Mouse (Mus musculus): ENCODE results near the gene Agpat1. TPM values are rescaled to one million over a fixed set of nuclear protein-coding genes. Genes with fewer than 3 reads are reported as not detected.

The Agpat1 gene
- polyA plus RNA-seq, 1 experiment from 2014 or later = 83.3 TPM

DNA sequence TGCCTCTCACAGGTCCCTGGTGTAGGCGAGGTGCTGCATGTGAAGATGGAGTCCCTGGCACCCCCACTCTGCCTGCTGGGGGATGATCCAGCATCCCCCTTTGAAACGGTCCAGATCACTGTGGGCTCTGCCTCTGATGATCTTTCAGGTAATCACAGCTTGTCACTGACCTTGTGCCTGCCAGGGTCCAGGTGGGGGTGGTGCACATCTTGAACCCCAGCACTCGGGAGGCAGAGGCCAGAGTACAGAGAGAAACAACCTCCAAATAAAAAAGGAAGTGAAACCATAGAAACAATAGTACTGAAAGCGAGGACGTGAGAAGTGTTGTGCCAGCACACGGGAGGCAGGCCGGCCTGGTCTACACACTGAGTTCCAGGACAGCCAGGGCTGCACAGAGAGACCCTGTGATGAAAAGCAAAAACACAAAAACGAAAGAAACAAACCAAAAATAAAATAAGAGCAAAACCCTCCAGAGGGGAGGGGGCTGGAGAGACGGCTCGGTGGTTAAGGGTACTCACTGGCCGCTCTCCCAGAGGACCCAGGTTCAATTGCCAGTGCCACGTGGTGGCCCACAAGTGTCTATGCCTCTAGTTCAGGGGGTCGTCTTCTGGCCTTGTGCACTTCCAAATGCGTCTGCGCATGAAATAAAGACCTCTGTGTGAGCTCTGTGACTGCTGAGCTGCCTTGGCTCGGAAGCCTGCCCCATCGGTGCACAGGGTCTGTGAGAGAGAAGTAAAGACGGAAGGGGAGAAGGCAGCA, 45.2 kb downstream of the Agpat1 start:
- 88% methylated on average over 18 of the region's 18 CpGs for WGBS
- Histone ChIP-seq H3K9ac (ENCODE audit: low read length) (no peak overlapping the region), H3K36me3 (ENCODE audit: control insufficient read depth, insufficient read depth, low read length) (peaks cover 20% of the 10 kb centered on the region), H3K27ac (ENCODE audit: low read depth, low read length) (no peak overlapping the region), H3K27me3 (ENCODE audit: control insufficient read depth, insufficient read depth, low read length) (no peaks in the 10 kb centered on the region), H3K4me2 (ENCODE audit: low read depth) (no peak overlapping the region), H3K4me3 (ENCODE audit: low read depth, low read length) (no peak overlapping the region), H3K4me1 (ENCODE audit: control insufficient read depth, insufficient read depth, low read length) (peaks cover 17% of the 10 kb centered on the region), H3K9me3 (ENCODE audit: control insufficient read depth, low read length) (no peaks in the 10 kb centered on the region)
- DNase-seq (ENCODE audit: low spot score) (no peak), ATAC-seq (ENCODE audit: insufficient read depth, low FRiP score, low TSS enrichment) (no peak)

DNA sequence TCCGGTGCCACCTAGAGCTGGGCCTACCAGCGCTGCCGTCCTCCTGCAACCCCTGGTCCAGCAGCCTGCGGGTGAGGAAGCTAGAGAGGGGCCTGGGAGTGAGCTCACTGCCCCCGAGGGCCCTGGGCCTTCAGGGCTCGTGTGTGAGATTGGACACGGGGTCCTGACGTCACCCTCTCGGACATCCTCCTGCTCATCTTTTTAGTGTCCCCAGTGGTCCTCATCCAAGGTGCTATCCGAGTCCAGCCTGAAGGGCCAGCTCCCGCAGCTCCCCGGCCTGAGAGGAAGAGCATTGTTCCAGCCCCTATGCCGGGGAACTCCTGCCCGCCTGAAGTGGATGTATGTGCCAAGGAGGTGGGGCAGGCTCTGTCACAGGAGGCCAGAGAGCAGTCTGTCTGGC, 46.7 kb downstream of the Agpat1 start:
- ATAC-seq (ENCODE audit: insufficient read depth, low FRiP score, low TSS enrichment) (no peak), DNase-seq (ENCODE audit: low spot score) (no peak)
- Histone ChIP-seq H3K4me3 (ENCODE audit: low read depth, low read length) (no peak overlapping the region), H3K9me3 (ENCODE audit: control insufficient read depth, low read length) (no peaks in the 10 kb centered on the region), H3K36me3 (ENCODE audit: control insufficient read depth, insufficient read depth, low read length) (peaks cover 20% of the 10 kb centered on the region), H3K9ac (ENCODE audit: low read length) (no peak overlapping the region), H3K27me3 (ENCODE audit: control insufficient read depth, insufficient read depth, low read length) (no peaks in the 10 kb centered on the region), H3K27ac (ENCODE audit: low read depth, low read length) (no peak overlapping the region), H3K4me1 (ENCODE audit: control insufficient read depth, insufficient read depth, low read length) (peaks cover 11% of the 10 kb centered on the region; the same call in 1 of the 2 replicates), H3K4me2 (ENCODE audit: low read depth) (no peak overlapping the region)
- 90% methylated on average over 14 of the region's 14 CpGs for WGBS

DNA sequence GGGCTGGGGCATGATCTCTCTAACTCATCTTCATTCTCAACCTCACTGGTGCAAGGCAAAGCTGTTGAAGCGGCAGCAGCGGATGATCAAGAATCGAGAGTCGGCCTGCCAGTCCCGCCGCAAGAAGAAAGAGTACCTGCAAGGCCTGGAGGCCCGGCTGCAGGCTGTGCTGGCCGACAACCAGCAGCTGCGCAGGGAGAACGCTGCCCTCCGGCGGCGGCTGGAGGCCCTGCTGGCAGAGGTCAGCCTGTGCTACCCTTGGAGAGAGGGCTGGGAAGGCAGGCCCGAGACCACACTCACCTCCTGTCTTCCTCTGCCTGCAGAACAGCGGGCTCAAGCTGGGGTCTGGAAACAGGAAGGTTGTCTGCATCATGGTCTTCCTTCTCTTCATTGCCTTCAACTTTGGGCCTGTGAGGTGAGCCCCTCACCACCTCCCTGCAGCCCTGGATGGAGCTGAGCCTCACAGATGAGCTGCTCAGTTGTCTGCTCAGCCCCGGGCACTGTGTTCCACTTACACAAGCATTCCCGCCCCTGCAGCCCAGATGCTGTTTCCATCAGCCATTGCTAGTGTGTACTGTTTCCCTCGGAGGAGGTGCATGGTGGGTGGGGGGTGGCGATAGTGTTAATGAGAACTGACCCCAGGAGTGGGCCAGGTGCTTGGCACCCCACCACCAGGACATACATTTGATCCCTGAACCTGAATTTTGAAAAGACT, 47.6 kb downstream of the Agpat1 start:
- Histone ChIP-seq H3K27me3 (ENCODE audit: control insufficient read depth, insufficient read depth, low read length) (no peaks in the 10 kb centered on the region), H3K27ac (ENCODE audit: low read depth, low read length) (no peak overlapping the region), H3K4me1 (ENCODE audit: control insufficient read depth, insufficient read depth, low read length) (peaks cover 11% of the 10 kb centered on the region; the same call in 1 of the 2 replicates), H3K4me3 (ENCODE audit: low read depth, low read length) (no peak overlapping the region), H3K9ac (ENCODE audit: low read length) (no peak overlapping the region), H3K9me3 (ENCODE audit: control insufficient read depth, low read length) (no peaks in the 10 kb centered on the region), H3K36me3 (ENCODE audit: control insufficient read depth, insufficient read depth, low read length) (peaks cover 20% of the 10 kb centered on the region), H3K4me2 (ENCODE audit: low read depth) (no peak overlapping the region)
- no peak for ATAC-seq (ENCODE audit: insufficient read depth, low FRiP score, low TSS enrichment)
- peak; percentile 54 for DNase-seq (ENCODE audit: low spot score)
- 49% methylated on average over 19 of the region's 19 CpGs for WGBS

DNA sequence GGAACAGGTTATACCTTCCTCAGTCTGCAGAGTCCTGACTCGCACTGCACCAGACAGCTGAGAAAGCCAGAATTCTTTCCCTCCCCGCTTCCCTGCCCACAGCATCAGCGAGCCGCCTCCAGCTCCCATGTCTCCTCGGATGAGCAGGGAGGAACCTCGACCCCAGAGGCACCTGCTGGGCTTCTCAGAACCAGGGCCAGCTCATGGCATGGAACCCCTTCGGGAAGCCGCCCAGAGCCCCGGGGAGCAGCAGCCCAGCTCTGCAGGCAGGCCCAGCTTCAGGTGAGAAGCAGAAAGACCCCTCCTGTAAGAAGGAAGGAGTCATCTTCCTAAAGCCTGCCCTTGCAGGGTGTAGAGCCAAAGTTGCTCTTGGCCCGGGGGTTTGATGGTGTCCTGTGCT, 48.5 kb downstream of the Agpat1 start:
- H3K36me3 ChIP-seq (ENCODE audit: control insufficient read depth, insufficient read depth, low read length) = peaks cover 20% of the 10 kb centered on the region
- DNase-seq (ENCODE audit: low spot score) = no peak
- H3K4me3 ChIP-seq (ENCODE audit: low read depth, low read length) = no peak overlapping the region
- H3K4me1 ChIP-seq (ENCODE audit: control insufficient read depth, insufficient read depth, low read length) = peaks cover 10% of the 10 kb centered on the region; the same call in 1 of the 2 replicates
- H3K4me2 ChIP-seq (ENCODE audit: low read depth) = no peak overlapping the region
- H3K9me3 ChIP-seq (ENCODE audit: control insufficient read depth, low read length) = no peaks in the 10 kb centered on the region
- no peak overlapping the region for H3K27ac ChIP-seq (ENCODE audit: low read depth, low read length)
- no peak for ATAC-seq (ENCODE audit: insufficient read depth, low FRiP score, low TSS enrichment)
- H3K9ac ChIP-seq (ENCODE audit: low read length) = no peak overlapping the region
- no peaks in the 10 kb centered on the region for H3K27me3 ChIP-seq (ENCODE audit: control insufficient read depth, insufficient read depth, low read length)
- WGBS = 92% methylated on average over 10 of the region's 10 CpGs

DNA sequence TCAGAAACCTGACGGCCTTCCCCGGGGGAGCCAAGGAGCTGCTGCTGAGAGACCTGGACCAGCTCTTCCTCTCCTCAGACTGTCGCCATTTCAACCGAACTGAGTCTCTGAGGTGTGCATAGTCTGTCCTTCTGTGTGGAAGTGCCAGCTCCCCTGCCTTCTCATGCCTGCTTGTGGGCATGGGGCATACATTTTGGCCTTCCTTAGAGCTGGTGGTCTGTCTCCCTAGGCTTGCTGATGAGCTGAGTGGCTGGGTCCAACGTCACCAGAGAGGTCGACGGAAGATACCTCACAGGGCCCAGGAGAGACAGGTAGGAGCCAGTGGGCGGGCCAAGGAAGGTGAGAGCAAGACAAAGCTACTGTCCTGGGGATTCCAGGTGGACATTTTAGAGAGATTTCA, 48.9 kb downstream of the Agpat1 start:
- Histone ChIP-seq H3K9ac (ENCODE audit: low read length) (no peak overlapping the region), H3K4me1 (ENCODE audit: control insufficient read depth, insufficient read depth, low read length) (peaks cover 6% of the 10 kb centered on the region; the same call in 1 of the 2 replicates), H3K4me3 (ENCODE audit: low read depth, low read length) (no peak overlapping the region), H3K4me2 (ENCODE audit: low read depth) (no peak overlapping the region), H3K27me3 (ENCODE audit: control insufficient read depth, insufficient read depth, low read length) (no peaks in the 10 kb centered on the region), H3K36me3 (ENCODE audit: control insufficient read depth, insufficient read depth, low read length) (peaks cover 20% of the 10 kb centered on the region), H3K27ac (ENCODE audit: low read depth, low read length) (no peak overlapping the region), H3K9me3 (ENCODE audit: control insufficient read depth, low read length) (no peaks in the 10 kb centered on the region)
- no peak for ATAC-seq (ENCODE audit: insufficient read depth, low FRiP score, low TSS enrichment)
- DNase-seq (ENCODE audit: low spot score) = no peak
- WGBS = 95% methylated on average over 8 of the region's 8 CpGs

DNA sequence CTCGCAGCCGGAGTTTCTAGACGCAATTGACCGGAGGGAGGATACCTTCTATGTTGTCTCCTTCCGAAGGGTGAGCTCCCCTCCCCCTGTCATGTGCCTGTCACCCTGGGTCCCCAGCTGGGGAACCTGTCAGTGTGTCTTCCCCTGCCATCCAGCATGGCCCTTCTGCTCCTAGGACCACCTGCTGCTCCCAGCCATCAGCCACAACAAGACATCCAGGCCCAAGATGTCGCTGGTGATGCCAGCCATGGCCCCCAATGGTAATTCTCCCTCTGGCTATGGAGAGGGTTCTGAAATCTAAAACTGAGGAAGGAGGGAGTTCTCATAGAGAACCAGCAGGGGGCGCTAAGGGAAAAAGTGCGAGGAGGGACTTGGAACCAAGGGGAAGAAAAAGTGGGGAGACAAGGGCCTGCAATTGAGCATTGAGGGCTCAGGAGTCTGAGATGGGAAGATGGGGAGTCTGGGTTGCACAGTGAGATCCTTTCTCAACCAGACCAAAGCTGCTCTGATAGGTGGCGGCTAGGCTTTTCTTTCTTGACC, 49.8 kb downstream of the Agpat1 start:
- Histone ChIP-seq H3K27me3 (ENCODE audit: control insufficient read depth, insufficient read depth, low read length) (no peaks in the 10 kb centered on the region), H3K4me3 (ENCODE audit: low read depth, low read length) (no peak overlapping the region), H3K9ac (ENCODE audit: low read length) (no peak overlapping the region), H3K9me3 (ENCODE audit: control insufficient read depth, low read length) (no peaks in the 10 kb centered on the region), H3K36me3 (ENCODE audit: control insufficient read depth, insufficient read depth, low read length) (peaks cover 20% of the 10 kb centered on the region), H3K4me2 (ENCODE audit: low read depth) (no peak overlapping the region), H3K4me1 (ENCODE audit: control insufficient read depth, insufficient read depth, low read length) (no peaks in the 10 kb centered on the region), H3K27ac (ENCODE audit: low read depth, low read length) (no peak overlapping the region)
- peak; percentile 63 for DNase-seq (ENCODE audit: low spot score)
- WGBS = 68% methylated on average over 9 of the region's 9 CpGs
- ATAC-seq (ENCODE audit: insufficient read depth, low FRiP score, low TSS enrichment) = no peak

DNA sequence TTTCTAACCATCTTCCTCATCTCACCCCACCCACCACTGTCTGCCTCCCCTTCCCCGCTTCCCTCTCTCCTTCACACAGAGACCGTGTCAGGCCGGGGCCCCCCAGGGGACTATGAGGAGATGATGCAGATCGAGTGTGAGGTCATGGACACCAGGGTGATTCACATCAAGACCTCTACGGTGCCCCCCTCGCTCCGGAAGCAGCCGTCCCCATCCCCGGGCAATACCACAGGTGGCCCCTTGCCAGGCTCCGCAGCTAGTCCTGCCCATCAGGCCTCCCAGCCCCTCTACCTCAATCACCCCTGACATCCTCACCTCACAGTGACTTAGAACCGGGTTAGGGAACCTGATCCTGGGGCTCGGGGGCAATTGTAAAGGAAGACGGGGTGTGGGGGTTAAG, 50.3 kb downstream of the Agpat1 start:
- Histone ChIP-seq H3K4me3 (ENCODE audit: low read depth, low read length) (no peak overlapping the region), H3K9ac (ENCODE audit: low read length) (no peak overlapping the region), H3K27ac (ENCODE audit: low read depth, low read length) (no peak overlapping the region), H3K27me3 (ENCODE audit: control insufficient read depth, insufficient read depth, low read length) (0 out of 2 replicates have a peak, but pooled peaks cover 2% of the 10 kb centered on the region), H3K4me1 (ENCODE audit: control insufficient read depth, insufficient read depth, low read length) (no peaks in the 10 kb centered on the region), H3K36me3 (ENCODE audit: control insufficient read depth, insufficient read depth, low read length) (peaks cover 20% of the 10 kb centered on the region), H3K4me2 (ENCODE audit: low read depth) (no peak overlapping the region), H3K9me3 (ENCODE audit: control insufficient read depth, low read length) (no peaks in the 10 kb centered on the region)
- ATAC-seq (ENCODE audit: insufficient read depth, low FRiP score, low TSS enrichment) = no peak
- WGBS = 93% methylated on average over 13 of the region's 13 CpGs
- no peak for DNase-seq (ENCODE audit: low spot score)

DNA sequence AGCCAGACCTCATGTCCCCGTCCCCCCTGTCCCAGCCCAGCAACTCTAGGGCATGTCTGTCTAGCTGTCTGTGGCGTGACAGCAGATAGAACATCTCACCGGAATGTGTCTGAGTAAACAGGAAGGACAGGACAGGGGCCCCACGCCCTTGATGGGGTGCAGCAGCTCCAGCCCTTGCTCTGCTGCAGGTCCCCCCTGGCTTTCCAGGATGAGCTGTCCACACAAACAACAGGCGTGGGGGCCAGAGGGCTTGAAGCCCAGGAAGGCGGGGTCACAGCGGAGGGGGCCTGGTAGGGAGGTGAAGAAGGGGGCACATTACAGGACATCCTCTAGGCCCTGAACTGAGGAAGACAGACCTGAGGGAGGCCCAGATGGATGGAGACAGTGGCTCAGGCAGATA, 51.1 kb downstream of the Agpat1 start:
- Histone ChIP-seq H3K4me2 (ENCODE audit: low read depth) (no peak overlapping the region), H3K4me3 (ENCODE audit: low read depth, low read length) (no peak overlapping the region), H3K27me3 (ENCODE audit: control insufficient read depth, insufficient read depth, low read length) (peaks cover 3% of the 10 kb centered on the region; the same call in 1 of the 2 replicates), H3K36me3 (ENCODE audit: control insufficient read depth, insufficient read depth, low read length) (peaks cover 20% of the 10 kb centered on the region), H3K27ac (ENCODE audit: low read depth, low read length) (no peak overlapping the region), H3K9ac (ENCODE audit: low read length) (no peak overlapping the region), H3K4me1 (ENCODE audit: control insufficient read depth, insufficient read depth, low read length) (no peaks in the 10 kb centered on the region), H3K9me3 (ENCODE audit: control insufficient read depth, low read length) (no peaks in the 10 kb centered on the region)
- peak; percentile 31; the same call in 1 of the 2 replicates for ATAC-seq (ENCODE audit: insufficient read depth, low FRiP score, low TSS enrichment)
- 82% methylated on average over 7 of the region's 7 CpGs for WGBS
- DNase-seq (ENCODE audit: low spot score) = no peak

Measured in neural tube, embryonic 11.5 days (tissue).